Mouse (Mus musculus) CD8-positive naive resting alpha-beta T cell, adult 2 months (primary cell): ENCODE results near the gene Mmrn1.

ENCODE experiments used
- DNase-seq, 2 experiments: peaks; one replicate each; pipeline ENCODE4 v3.0.0; 2022; ENCODE audit warnings: low read depth in 2 of 2, low spot score in 2 of 2

The Mmrn1 gene

DNA sequence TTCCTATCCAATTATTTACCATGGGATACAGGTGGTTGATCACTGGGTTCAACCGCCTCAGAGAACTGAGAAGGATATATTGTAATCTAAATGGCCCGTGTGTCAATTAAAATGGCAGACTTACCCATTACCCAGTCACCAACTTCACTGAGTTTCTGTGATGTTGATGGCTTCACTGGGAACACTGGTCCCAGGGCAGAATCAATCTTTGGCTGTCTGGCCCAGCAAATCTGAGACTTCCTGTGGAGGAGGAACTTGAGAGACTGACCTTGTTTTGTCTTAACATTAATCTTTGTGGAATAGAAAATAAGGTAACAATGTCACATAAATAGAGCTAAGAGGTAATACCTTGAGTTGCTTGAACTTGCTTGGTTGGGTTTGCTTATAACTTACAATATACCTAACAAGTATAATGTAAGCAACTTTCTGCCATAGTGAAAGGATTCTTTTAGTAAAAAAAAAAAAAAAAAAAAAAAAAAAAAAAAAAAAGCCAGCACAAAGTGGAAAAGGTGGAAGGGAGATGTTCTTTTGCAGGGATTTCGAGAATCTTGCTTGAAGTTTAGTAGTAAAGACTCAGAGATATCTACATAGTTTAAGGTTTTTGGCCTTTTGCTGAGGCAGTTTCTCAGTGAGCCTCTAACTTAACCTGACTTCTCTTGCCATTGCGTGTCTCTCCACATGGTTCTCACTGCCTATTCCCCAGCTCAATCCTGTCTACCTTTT, 68.8 kb downstream of the Mmrn1 start:
- no peak for DNase-seq

DNA sequence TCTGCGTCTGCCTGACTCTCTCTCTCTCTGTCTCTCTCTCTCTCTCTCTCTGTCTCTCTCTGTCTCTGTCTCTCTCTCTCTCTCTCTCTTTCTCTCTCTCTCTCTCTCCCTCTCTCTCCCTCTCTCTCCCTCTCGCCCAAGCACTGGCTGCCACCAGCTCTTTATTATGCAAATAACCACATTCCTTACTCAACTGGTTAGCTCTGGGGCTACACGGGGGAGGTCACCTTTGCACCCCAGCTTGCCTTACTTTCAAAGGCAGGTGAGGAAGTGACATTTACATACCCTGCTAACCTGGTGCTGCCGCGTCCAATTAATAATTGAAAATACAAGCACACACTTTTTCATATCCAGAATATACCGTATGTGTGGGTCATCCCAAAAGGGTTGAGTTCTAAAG, 69.3 kb downstream of the Mmrn1 start:
- no peak for DNase-seq

DNA sequence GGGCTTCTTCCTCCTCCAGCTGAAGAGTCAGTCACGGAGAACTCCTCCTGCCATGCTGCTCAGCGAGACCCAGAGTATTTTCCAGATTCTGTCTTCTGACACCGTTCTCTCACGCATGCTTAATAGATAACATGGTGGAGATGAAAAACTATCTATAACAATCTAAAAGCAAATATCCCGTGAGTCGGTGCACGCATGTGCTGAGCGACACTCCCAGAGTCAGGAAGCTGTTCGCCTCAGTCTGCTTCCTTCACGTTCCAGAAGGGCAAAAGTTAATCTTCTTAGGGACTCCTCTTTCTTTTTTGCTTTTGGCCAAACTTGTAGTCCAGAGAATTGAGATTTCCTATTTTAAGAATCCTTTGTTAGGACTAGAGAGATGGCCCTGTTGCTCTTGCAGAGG, 69.7 kb downstream of the Mmrn1 start:
- DNase-seq = no peak

DNA sequence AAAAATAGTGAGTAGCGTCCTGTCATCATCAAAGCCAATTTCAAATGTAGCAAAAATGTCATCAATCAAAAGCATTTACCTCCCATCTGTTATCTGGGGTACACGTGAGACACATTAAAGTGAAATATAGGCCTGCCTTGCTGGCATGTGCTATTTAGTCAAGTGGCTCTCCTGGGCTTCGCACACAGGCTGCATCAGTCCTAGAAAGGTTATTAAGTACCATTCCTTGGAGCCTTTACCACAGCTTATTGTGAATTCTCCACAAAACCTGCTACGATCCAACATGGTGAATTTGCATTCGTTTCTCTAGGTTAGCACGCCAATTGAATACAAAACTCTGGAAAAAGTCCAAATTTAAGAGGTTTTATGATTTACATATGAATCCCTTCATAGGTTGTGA, 70.8 kb downstream of the Mmrn1 start:
- DNase-seq = no peak

DNA sequence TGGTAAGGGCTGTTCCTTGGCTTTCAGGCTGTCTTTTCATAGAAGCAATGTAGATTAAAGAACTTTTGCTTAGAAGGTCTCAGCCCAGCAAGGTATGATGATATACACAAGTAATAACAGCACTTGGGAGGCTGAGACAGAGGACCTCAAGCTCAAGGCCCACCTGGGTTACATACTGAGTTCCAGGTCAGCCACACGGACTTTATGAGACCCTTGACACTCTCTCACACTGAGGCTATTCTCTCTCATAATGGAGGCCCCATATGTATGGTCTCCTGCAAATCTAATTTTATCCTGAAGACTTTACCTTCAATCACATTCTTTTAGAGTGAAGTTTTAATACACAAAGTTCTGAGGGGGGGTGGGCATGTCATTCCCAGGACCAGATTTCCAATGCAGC, 71.6 kb downstream of the Mmrn1 start:
- no peak for DNase-seq

DNA sequence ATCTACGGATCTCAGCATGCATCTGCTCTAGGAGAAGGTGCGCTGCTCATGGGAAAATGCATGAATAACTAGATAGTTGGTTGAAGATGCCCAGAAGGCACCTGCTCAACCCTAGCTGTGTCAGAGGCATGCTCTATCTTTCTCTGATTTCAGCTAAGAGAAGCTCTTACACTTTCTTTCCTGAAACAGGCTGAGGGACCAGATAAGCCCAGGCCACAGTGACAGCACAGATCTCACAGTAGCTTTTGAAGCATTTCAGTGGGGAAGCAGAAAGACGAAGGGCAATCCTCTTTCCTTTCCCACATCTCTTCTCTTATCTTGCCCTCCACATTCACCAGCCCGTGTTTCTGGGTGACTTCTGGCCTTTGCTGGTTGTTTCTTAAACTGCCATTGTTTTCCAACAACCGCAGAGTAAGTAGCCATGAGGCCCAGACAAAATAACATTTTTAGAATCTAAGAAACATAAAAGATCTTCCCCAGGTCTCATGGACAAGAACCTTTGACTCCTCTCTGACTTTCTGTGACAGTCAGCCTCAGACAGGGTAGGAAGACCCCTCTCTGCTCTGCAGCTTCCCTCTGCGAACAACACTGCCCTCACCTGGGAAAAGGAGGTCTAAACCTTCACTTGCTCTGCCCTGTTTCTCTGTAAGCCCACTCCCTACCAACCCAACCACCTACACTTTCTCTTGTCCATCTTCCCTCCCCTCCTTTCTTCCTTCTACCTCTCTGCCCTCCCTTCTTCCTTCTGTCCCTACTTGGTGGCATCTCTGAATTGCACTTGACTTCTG, 76.4 kb downstream of the Mmrn1 start:
- no peak for DNase-seq

DNA sequence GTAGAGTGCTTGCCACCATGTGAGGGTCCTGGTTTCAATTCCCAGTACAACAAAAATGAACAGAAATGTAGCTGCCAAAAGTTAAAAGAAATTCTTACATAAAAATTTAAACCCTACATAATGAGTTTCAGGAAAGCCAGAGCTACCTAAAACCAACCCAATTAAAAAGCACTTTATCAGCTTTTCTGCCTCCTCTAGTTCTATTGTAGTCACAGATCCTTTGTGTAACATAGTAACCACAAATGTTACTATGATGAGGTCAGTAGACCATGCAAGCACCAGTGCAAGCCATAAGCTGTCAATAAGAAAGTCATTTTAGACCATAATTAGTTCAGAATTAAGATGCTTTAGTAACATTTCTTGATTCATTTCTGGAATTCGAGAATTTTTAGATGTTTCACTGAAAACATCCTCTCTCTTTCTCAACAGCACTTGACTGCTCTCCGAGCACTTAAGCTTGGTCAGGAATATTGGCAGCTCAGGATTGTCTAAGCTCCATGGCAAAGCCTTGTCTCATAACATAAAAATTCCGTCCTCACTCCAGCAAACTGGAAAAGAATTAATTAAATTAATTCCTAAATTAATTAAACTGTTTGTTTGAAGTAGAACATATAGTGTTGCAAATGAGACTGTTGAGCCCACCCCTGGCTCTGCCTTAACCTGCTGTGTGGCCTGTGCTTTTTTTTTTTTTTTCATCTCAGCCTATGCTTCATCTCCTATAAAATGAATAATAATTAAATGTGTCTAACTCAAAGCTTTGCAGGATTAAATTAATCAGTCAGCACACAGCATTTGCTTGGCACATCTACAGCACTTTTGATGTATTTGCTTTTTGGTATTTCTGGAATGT, 79.4 kb downstream of the Mmrn1 start:
- no peak for DNase-seq

DNA sequence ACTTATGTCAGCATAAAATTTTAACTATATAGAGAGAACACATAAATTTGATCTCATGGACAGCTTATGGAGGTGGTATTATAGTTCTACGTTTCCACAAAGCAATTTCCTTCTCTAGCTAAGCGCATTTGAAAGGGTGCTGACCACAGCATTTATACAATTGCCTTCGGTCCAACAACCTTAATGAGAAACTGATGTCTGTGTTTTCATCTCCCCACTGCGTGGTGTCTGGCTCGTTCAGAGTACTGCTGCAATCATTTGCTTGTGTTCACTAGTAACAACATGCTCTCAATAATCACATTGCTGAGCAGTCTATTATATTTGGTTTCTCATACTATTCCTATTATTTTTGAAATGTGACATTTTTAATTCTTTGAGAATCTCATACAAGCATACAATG, 89.0 kb downstream of the Mmrn1 start:
- DNase-seq = no peak

DNA sequence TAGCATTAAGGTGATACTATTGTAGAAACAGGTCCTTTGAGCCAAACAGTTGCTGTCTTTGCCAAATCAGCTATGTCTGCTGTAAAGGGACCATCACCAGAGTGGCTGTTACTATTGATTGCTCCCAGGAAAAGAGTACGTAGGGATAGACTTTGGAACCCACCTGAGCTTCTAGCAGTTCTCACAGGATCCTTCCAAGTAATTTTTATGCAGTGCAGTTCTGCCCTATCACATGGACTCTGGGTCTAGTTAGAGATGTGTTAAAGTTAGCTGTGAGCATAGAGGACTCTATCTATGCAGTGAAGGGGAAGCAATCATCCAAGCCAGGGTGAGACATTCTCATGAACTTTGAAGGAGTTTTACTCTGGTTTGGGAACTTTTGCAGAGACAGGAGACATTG, 94.9 kb downstream of the Mmrn1 start:
- no peak for DNase-seq

DNA sequence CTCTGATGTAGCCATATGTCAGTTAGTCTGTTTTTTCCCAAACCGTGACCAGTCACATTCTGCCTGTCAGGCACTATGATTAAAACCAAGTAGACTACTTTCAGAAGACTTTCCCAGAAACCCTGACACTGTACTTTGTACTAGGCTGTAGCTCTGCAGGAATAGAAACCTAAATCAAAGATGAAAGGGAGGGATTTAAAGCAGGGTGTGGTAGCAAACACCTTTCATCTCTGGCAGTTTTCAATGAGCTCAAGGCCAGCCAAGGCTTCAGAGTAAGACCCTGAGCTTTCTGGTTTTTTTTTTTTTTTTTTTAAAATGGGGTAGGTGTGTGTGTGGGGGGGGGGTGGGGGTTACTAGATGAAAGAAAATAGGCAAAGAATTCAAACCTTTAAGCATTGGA, 96.2 kb downstream of the Mmrn1 start:
- no peak for DNase-seq

DNA sequence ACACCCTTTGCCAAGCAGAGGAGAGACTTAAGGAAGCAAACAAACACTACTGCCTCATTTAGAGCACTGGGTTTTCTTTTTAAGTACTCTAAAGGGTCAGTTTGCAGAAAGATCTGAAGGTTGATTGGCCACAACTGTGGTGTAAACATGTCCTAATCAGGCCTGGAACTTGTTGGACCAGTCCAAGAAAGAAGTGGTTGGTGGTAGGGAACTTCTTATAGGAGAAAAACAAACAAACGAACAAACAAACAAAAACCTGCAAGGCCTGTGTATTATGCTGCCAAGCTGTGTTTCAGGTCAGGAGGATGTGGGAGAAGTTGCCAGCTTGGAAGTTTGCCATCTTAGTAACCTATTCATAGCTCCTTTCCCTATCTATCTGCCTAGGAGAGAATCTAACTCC, 108.5 kb downstream of the Mmrn1 start:
- no peak for DNase-seq
